In genomic region chr10:82082728-82083621, GRCm38 (mm10) we compare ENCODE assay signal across 8 mouse cellular contexts. TPM values are rescaled to one million over a fixed set of nuclear protein-coding genes. Genes with fewer than 3 reads are reported as not detected.
A peak's percentile ranks its signal among the peaks of the same experiment; 100 is the strongest.
DNase-seq lines count a peak whose midpoint lies in the region; ATAC-seq and TF ChIP-seq lines count a peak whose summit lies in the region.
"Not testable (repeated sequence)": the region's sequence is repeated elsewhere in the genome, so short reads cannot be mapped to it uniquely, and the experiment has no call there.

Gene BC024063, plus strand, starts transcription at chr10:82083353.

- ATAC-seq in forebrain, embryonic 16.5 days = peak; percentile 99
- peak; percentile 96 for ATAC-seq in liver, postnatal 0 days
- peak; percentile 99 for ATAC-seq in neural tube, embryonic 14.5 days (ENCODE audit: low read depth)

- H3K9ac ChIP-seq in forebrain, embryonic 16.5 days (replicated peaks; ENCODE audit: low read depth, low read length) = peak within 1 kb of the TSS; percentile 73
- peak within 1 kb of the TSS; percentile 46; the same call in 1 of the 2 replicates for H3K9ac ChIP-seq in liver, postnatal 0 days (replicated peaks)
- H3K9ac ChIP-seq in neural tube, embryonic 14.5 days (replicated peaks; ENCODE audit: low read depth, low read length) = peak within 1 kb of the TSS; percentile 46

- H3K27me3 ChIP-seq in forebrain, embryonic 16.5 days (replicated peaks; ENCODE audit: control insufficient read depth, insufficient read depth, low read length); liver, postnatal 0 days (ENCODE audit: insufficient read depth, low read length); neural tube, embryonic 14.5 days (ENCODE audit: control insufficient read depth, insufficient read depth, low read length): not testable (repeated sequence)

- peak within 1 kb of the TSS; percentile 92 for H3K27ac ChIP-seq in forebrain, embryonic 16.5 days (ENCODE audit: low read length)
- H3K27ac ChIP-seq in liver, postnatal 0 days (ENCODE audit: low read depth) = peak within 1 kb of the TSS; percentile 48; the same call in 1 of the 2 replicates
- H3K27ac ChIP-seq in neural tube, embryonic 14.5 days (ENCODE audit: low read depth, low read length) = peak within 1 kb of the TSS; percentile 82

- not testable (repeated sequence) for H3K9me3 ChIP-seq in forebrain, embryonic 16.5 days (ENCODE audit: control insufficient read depth, low read length); liver, postnatal 0 days (ENCODE audit: low read length); neural tube, embryonic 14.5 days (ENCODE audit: control insufficient read depth, low read length)

- TF ChIP-seq EP300 in liver, postnatal 0 days (IDR thresholded peaks at IDR 0.05; ENCODE audit: low read depth) = not testable (repeated sequence)

- H3K4me3 ChIP-seq in forebrain, embryonic 16.5 days (replicated peaks; ENCODE audit: low read length) = peak within 1 kb of the TSS; percentile 48
- H3K4me3 ChIP-seq in liver, postnatal 0 days (ENCODE audit: low read depth, low read length) = peak within 1 kb of the TSS; percentile 46
- peak within 1 kb of the TSS; percentile 41 for H3K4me3 ChIP-seq in neural tube, embryonic 14.5 days (ENCODE audit: low read depth, low read length)

- intact Hi-C loops in heart, postnatal 25 days (cut with DNase I) = not testable (repeated sequence)

- H3K4me1 ChIP-seq in forebrain, embryonic 16.5 days (replicated peaks; ENCODE audit: control insufficient read depth, insufficient read depth, low read length); liver, postnatal 0 days (ENCODE audit: insufficient read depth); neural tube, embryonic 14.5 days (ENCODE audit: control insufficient read depth, insufficient read depth, low read length): not testable (repeated sequence)

- DNase-seq in ES-CJ7 (ENCODE audit: low read depth, low spot score) = peak; percentile 95
- DNase-seq in cerebellum, adult 11-12 months = peak; percentile 83
- peak; percentile 47 for DNase-seq in heart, postnatal 25 days (ENCODE audit: low spot score)
- peak; percentile 81 for DNase-seq in layer of hippocampus, adult 11-12 months (ENCODE audit: low spot score)
- peak; percentile 58 for DNase-seq in liver, postnatal 0 days
- DNase-seq in testis, postnatal 10 days (ENCODE audit: low spot score) = peak; percentile 76

- not testable (repeated sequence) for H3K36me3 ChIP-seq in forebrain, embryonic 16.5 days (ENCODE audit: control insufficient read depth, insufficient read depth); liver, postnatal 0 days (replicated peaks; ENCODE audit: insufficient read depth, low read length); neural tube, embryonic 14.5 days (ENCODE audit: control insufficient read depth, insufficient read depth, low read length)

- peak within 1 kb of the TSS; percentile 35 for H3K4me2 ChIP-seq in forebrain, embryonic 16.5 days (ENCODE audit: low read length)
- peak within 1 kb of the TSS; percentile 58 for H3K4me2 ChIP-seq in liver, postnatal 0 days (ENCODE audit: low read depth, low read length)
- H3K4me2 ChIP-seq in neural tube, embryonic 14.5 days (ENCODE audit: low read depth, low read length) = peak within 1 kb of the TSS; percentile 42

- TF ChIP-seq CTCF in liver, postnatal 0 days (IDR thresholded peaks at IDR 0.05; ENCODE audit: low read depth) = not testable (repeated sequence)

- 18% methylated on average over 42 of the region's 42 CpGs for WGBS in forebrain, embryonic 16.5 days
- 19% methylated on average over 42 of the region's 42 CpGs for WGBS in liver, postnatal 0 days (ENCODE audit: insufficient replicate concordance)
- WGBS in neural tube, embryonic 14.5 days = 19% methylated on average over 42 of the region's 42 CpGs

RNA-seq across cellular contexts. Expression of gene BC024063, which starts in this region (rescaled TPM):
- polyA plus RNA-seq in forebrain, embryonic 16.5 days (2015; fragmentation: Nextera tagmentation; extraction: Ambion mirVana) = 8.0 and 10.0 TPM in 2 replicates
- total RNA-seq in heart, postnatal 25 days (2021) = 1 to 10 TPM; 2.4 to 3.4 TPM
- 0.34 and 0.45 TPM in 2 replicates for polyA plus RNA-seq in liver, postnatal 0 days (2015; fragmentation: Nextera tagmentation; extraction: Ambion mirVana)
- polyA plus RNA-seq in neural tube, embryonic 14.5 days (2014; fragmentation: Nextera tagmentation; extraction: Ambion mirVana) = 9.5 and 11.0 TPM in 2 replicates

Comparison
In these comparisons a context has a peak if more than half of its experiments do, and no peak if none do; other contexts are left out.
1. Peak in every context shown above with its lines: DNase-seq, ATAC-seq, H3K4me3 ChIP-seq and H3K27ac ChIP-seq.
2. Peak in DNase-seq, ATAC-seq, H3K4me3 ChIP-seq, H3K27ac ChIP-seq, H3K9ac ChIP-seq and H3K4me2 ChIP-seq in liver, postnatal 0 days; RNA of the gene not detected or under 1 TPM.